Mouse (Mus musculus) embryo, embryonic 9.5 days (tissue): ENCODE measurements around the gene Ing2.

Source experiments
- DNase-seq: peaks from one replicate; pipeline ENCODE4 v3.0.0-alpha.2; 2017; ENCODE audit errors: extremely low spot score

Ing2 gene

GRCm38 (mm10) chr8:47675786-47676185 is 430 bp upstream of the Ing2 start:
- peak; percentile 68 for DNase-seq

DNA sequence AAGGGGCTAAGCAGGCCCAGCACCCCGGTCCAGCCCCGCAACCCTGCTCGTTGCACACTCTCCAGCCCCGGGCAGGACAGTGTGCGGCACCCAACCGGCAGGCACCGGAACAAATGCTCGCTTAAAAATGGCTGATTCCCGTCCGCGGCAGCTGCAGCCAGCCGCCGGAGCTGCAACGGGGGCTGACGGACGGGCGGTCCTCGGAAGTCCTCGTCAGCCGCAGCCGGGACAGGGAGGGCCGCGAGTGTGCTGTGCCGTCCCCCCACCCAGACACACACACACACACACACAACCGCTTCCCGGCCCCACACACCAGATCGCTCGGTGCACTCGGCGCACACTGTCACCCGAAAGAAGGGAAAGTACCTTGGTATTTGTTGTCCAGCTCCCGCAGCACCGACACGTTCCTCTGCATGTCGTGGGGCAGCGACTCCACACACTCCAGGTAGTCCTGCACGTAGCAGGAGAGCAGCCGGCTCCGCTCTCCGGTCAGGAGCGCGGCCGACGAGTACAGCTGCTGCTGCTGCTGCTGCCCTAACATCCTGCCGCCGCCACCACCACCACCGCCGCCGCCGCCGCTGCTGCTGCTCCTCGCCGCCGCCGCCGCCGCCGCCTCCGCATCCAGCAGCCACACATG is 1.1 kb downstream of the Ing2 start:
- DNase-seq = no peak

- peak; percentile 98 for DNase-seq
Observed at GRCm38 (mm10) chr8:47673317-47674139, 1.8 kb downstream of the Ing2 start.

GRCm38 (mm10) chr8:47664231-47664785 is 11.0 kb downstream of the Ing2 start:
- no peak for DNase-seq

DNA sequence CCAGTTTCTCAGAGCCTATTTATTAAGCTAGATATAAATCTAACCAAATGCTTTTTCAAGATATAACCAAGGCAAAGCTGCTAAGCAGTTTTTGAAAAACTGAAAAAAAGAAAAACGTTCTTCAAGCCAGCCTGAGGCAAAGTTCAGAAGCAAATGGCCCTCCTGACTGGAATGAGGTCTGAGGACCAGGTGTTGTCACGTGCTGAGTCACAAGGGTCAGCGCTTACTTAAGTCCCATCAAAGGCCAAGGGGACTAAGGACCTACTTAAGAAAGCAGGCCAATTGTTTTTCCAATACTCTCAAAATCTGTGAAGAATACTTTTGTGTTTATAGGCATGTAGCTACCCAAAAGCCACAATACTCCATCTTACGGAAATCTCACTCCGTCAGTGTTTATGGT is 12.2 kb downstream of the Ing2 start:
- DNase-seq = no peak

DNA sequence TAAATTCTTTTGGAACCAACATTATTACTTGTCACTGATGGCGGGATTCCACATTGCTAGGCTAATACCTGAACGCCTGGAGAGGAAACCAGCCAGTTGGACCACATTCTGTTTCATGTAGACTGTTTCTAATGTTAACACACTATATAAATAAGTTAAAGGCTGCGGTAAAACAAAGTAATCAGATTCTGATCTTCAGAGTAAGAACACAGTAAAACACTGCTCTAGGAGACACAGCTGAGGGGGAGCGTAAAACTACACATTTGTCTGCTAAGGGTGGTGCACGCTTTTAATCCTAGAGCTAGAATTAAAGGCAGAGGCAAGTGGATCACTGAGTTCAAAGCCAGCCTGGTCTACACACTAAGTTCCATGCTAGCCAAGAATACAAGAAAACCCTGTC is 12.6 kb downstream of the Ing2 start:
- DNase-seq = no peak

DNA sequence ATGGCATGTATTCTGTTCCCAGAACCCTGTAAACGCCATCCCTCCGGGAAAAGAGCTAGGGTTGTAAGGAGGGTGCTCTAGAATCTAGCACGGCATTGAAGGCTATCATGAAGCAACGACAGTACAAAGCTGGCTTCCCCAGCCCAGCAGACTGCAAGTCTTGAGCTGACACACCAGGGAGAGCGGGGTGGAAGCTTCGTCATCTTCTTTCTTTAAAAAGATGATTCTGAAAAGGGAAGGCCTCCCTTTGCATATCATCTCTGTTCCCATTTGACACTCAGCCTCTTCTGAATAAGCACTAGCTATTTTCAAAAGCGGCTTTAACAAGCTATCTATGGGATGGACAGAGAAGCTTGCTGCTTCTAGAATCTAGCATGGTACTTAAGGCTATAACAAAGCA is 15.0 kb downstream of the Ing2 start:
- no peak for DNase-seq

GRCm38 (mm10) chr8:47659463-47659862 is 15.9 kb downstream of the Ing2 start:
- DNase-seq = no peak

DNA sequence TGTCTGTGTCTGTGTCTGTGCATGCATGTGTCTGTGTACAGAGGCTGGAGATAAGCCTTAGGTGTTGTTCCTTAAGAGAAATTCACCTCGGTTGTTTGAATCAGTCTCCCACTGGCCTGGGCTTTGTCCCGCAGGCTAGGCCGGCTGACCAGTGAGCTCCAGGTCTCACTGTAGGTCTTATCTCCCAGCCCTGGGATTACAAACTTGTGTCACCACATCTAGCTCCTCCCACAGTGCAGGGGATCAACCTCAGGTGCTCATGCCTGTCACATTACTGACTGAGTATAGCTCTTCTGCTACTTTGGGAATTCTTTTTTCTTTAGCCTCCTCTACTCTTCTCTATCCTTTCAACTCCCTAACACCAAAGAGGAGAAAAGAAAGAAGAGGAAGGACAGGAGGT is 20.9 kb downstream of the Ing2 start:
- DNase-seq = no peak

DNA sequence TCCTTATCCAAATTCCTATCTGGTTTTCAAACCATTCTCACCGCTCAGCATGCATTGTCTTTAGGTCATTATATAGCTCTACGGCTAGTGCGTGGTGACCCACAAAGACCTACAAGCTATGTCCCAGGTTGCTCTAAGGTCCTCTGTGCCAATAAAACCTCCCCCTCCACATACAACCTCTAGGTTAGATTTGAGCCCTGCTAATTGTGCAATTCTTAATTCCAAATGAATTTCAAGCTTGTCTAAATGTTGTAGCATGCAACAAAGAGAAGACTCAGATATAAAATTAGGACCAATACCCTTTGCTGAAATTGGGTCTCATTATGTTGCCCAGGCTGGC is 22.6 kb downstream of the Ing2 start:
- no peak for DNase-seq

DNA sequence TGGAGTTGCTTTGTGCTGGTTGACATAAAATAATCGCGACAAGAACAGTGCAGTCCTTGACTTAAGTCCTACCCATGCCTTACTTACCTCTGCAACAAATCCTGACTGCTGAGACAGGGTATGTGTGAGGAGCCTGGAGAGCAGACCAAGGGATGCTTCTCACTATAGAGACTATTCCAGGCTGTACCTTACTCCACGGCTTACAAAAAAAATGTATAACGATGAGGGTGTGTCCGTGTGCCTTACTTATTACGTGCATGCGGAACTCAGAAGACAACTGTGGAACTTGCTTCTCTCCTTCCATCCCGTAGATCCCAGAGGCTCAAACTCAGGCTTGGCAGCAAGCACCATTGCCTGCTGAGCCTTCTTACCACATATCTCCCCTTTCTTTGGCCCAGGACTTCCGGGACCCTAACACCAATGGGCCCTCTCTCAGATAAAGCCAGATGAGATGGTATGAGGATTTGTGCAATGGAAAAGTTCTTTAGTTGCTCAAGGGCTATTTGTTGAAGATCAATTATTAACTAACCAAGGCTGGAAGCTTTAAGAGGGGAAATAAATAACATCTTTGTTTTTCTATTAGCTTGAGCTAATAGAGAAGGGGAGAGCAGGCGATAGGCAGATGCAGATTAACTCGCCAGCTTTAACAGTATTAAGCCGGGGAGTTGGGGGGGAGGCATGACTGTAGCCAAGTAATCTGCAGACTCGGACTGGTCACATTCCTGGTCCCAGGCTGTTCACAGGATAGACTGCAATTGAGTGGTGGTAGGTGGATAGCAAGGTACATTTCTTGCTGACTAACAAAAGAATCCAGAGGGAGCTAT is 23.2 kb downstream of the Ing2 start:
- no peak for DNase-seq

- DNase-seq = peak; percentile 12
Observed at GRCm38 (mm10) chr8:47650853-47651252, 24.5 kb downstream of the Ing2 start.

GRCm38 (mm10) chr8:47649551-47649950 is 25.8 kb downstream of the Ing2 start:
- DNase-seq = no peak

- DNase-seq = no peak
Observed at GRCm38 (mm10) chr8:47642514-47643064, 32.8 kb downstream of the Ing2 start.

DNA sequence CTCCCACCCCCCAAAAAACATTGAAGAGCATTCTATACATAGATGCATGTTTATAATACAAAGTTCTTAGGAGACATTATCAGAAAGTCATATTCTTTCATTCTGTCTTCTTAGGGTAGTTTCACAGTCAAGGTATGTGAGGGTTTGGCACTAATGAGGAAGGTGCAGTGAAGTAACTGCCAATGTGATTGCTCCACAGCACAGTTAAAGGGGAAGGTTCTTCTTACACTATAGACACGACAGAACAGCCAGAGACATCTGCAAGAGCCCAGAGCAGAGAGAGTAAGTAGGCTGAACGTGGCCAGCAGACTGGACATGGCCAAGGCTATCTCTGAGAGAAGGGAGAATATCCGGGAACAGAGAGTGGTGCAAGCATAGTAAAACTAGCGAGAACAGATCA is 38.2 kb downstream of the Ing2 start:
- no peak for DNase-seq

DNA sequence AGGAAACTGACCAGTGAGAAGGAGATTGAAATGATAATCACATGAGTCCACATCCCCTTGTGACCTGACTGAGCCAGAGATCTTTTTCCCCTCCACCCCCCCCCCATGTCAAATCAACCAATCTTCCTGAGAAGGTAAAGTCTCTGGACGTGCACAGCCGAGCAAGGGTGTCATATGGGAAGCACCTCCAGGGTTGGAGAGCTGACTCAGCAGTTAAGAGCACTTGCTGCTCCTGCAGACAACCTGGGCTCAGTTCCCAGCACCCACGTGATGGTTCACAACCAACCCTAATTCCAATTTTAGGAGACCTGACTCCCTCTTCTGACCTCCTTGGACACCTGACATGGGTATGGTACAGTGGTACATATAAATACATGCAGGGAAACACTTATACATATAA is 39.3 kb downstream of the Ing2 start:
- no peak for DNase-seq

DNA sequence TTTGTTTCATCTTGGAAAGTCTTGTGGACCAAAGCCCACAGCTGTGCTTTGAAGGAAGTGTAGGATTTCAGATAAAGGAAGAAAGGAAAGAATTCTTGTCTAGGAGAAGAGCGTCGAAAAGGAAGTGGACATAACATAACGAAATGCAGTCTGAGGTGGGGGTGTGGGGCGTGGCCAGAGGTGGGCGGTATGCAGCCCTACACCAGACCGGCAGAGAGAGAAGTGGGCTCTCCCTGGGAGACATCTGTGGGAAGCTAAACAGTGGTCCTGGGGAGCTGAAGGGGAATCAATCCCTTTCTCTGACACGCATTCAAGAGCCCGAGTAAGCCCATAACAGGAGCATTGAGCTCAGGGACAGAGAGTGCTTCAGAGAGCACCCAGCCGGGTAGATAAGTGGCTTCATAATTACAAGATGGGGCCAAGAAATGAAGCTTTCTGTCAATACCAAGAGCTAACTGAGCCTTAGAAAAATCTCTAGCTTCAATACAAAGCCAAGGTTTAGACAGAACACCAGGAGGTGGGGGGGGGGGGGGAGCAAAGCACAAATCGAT is 40.5 kb downstream of the Ing2 start:
- no peak for DNase-seq

- DNase-seq = no peak
Observed at GRCm38 (mm10) chr8:47621144-47621543, 54.2 kb downstream of the Ing2 start.
